7 mouse cellular contexts compared by ENCODE assay signal in the genomic region with DNA sequence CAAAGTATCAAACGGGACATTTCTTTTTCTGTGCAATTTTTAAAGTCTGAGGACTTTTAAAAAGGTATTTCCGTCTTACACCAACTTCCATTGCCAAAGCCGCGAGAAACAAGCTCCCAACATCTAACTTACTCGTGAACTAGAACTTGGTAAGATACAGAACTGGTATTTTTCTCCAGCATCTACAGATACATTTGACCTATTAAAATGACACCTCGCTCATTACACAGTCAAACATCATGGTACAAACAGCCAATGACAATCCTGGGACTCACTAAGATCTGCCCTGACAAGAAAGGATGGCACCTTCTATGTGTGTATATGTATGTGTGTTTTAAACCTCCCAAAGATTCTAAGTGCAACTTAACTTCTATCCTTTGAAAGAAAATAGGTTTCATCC. TPM values are rescaled to one million over a fixed set of nuclear protein-coding genes. Genes with fewer than 3 reads are reported as not detected.
A peak's percentile ranks its signal among the peaks of the same experiment; 100 is the strongest.
DNase-seq lines count a peak whose midpoint lies in the region; ATAC-seq and TF ChIP-seq lines count a peak whose summit lies in the region.

No protein-coding gene starts in this region.

- H3K36me3 ChIP-seq in embryonic facial prominence, embryonic 13.5 days, result no peaks in the 10 kb centered on the region
- no peaks in the 10 kb centered on the region for H3K36me3 ChIP-seq in midbrain, postnatal 0 days (ENCODE audit: insufficient read depth, low read length)

- ATAC-seq in CD4-positive, CD25-positive, alpha-beta regulatory T cell, adult 4 months, result peak; percentile 47
- no peak for ATAC-seq in embryonic facial prominence, embryonic 13.5 days (ENCODE audit: insufficient number of reproducible peaks, insufficient read depth, low FRiP score, low TSS enrichment, low read depth)
- ATAC-seq in midbrain, postnatal 0 days (ENCODE audit: low FRiP score), result no peak

- peak overlapping the region; percentile 100 for H3K27ac ChIP-seq in embryonic facial prominence, embryonic 13.5 days
- H3K27ac ChIP-seq in midbrain, postnatal 0 days (ENCODE audit: low read depth, low read length), result no peak overlapping the region

- H3K9me3 ChIP-seq in embryonic facial prominence, embryonic 13.5 days, result no peaks in the 10 kb centered on the region
- no peaks in the 10 kb centered on the region for H3K9me3 ChIP-seq in midbrain, postnatal 0 days (ENCODE audit: low read length)

- peaks cover 20% of the 10 kb centered on the region for H3K4me1 ChIP-seq in embryonic facial prominence, embryonic 13.5 days
- peaks cover 7% of the 10 kb centered on the region; the same call in 1 of the 2 replicates for H3K4me1 ChIP-seq in midbrain, postnatal 0 days (ENCODE audit: insufficient read depth, low read length)

- peak overlapping the region; percentile 99 for H3K9ac ChIP-seq in embryonic facial prominence, embryonic 13.5 days
- H3K9ac ChIP-seq in midbrain, postnatal 0 days (replicated peaks; ENCODE audit: low read length, poor library complexity, severe bottlenecking), result peak overlapping the region; percentile 96; the same call in 1 of the 2 replicates

- H3K4me2 ChIP-seq in embryonic facial prominence, embryonic 13.5 days, result peak overlapping the region; percentile 88
- peak overlapping the region; percentile 79 for H3K4me2 ChIP-seq in midbrain, postnatal 0 days (ENCODE audit: low read depth, low read length, poor library complexity, severe bottlenecking)

- H3K27me3 ChIP-seq in embryonic facial prominence, embryonic 13.5 days, result no peaks in the 10 kb centered on the region
- no peaks in the 10 kb centered on the region for H3K27me3 ChIP-seq in midbrain, postnatal 0 days (ENCODE audit: insufficient read depth, low read length)

- peak overlapping the region; percentile 94 for H3K4me3 ChIP-seq in embryonic facial prominence, embryonic 13.5 days
- peak overlapping the region; percentile 87 for H3K4me3 ChIP-seq in midbrain, postnatal 0 days (ENCODE audit: low read depth, low read length)

- peak; percentile 83 for DNase-seq in 416B (ENCODE audit: low read depth)
- peak; percentile 83 for DNase-seq in induced T-regulatory cell, adult 2 months (ENCODE audit: low read depth)
- peak; percentile 15 for DNase-seq in midbrain, postnatal 0 days (ENCODE audit: low spot score)
- DNase-seq in urinary bladder, adult 2 months (ENCODE audit: low spot score), result no peak
- DNase-seq in kidney, postnatal 4 days, result no peak

- under 1% methylated on average over 6 of the region's 6 CpGs for WGBS in embryonic facial prominence, embryonic 13.5 days
- WGBS in midbrain, postnatal 0 days, result under 1% methylated on average over 6 of the region's 6 CpGs

- TF ChIP-seq CTCF in midbrain, postnatal 0 days (IDR thresholded peaks at IDR 0.05), result no peak

RNA-seq across cellular contexts. Expression of a gene that starts 1.5 kb away (rescaled TPM):
- 10 to 100 TPM; 49.6 to 51.7 TPM for polyA plus RNA-seq in CD4-positive, CD25-positive, alpha-beta regulatory T cell, adult 4 months (2017; shearing (Covaris generic))
- 22.3 TPM in 2 replicates for polyA plus RNA-seq in embryonic facial prominence, embryonic 13.5 days (2015; fragmentation: Nextera tagmentation; extraction: Ambion mirVana)
- 15.2 and 17.9 TPM in 2 replicates for total RNA-seq in midbrain, postnatal 0 days (2014; rRNA removed)
- 9.3 and 10.7 TPM in 2 replicates for polyA plus RNA-seq in midbrain, postnatal 0 days (2015; fragmentation: Nextera tagmentation; extraction: Ambion mirVana)
- 13.1 and 16.6 TPM in 2 replicates for polyA plus RNA-seq in urinary bladder, adult 2 months (2012; rRNA removed)

Comparison
In these comparisons a context has a peak if more than half of its experiments do, and no peak if none do; other contexts are left out.
1. DNase-seq: peak in 416B (single experiment), induced T-regulatory cell, adult 2 months (single experiment) and midbrain, postnatal 0 days (single experiment); none in urinary bladder, adult 2 months (single experiment) and kidney, postnatal 4 days (0 of 2).